Mouse (Mus musculus) macrophage (primary cell): ENCODE measurements around the gene Aste1. TPM values are rescaled to one million over a fixed set of nuclear protein-coding genes. Genes with fewer than 3 reads are reported as not detected.

Source experiments
- H3K27ac ChIP-seq: fragments of 350-480 bp; formaldehyde crosslinking; 2 replicates; pipeline ENCODE4 v1.9.0; 2021
- H3K36me3 ChIP-seq: fragments of 350-480 bp; formaldehyde crosslinking; 2 replicates; pipeline ENCODE4 v1.9.0; 2021; ENCODE audit errors: inconsistent target
- H3K4me3 ChIP-seq: fragments of 350-480 bp; formaldehyde crosslinking; 2 replicates; pipeline ENCODE4 v1.9.0; 2021; ENCODE audit errors: inconsistent target
- H3K79me2 ChIP-seq: fragments of 350-480 bp; formaldehyde crosslinking; 2 replicates; pipeline ENCODE4 v1.9.0; 2021; ENCODE audit errors: inconsistent target
- WGBS: methylation state at CpG from one replicate; pipeline ENCODE4 v1.1.7; 2026; ENCODE audit warnings: inconsistent platforms; ENCODE audit not compliant: missing documents; 5-methylcytosine and 5-hydroxymethylcytosine counted together
- polyA plus RNA-seq: library from polyadenylated mRNA; stranded (reverse); fragments of 250-400 nt; gene quantifications from 3 replicates; pipeline ENCODE4 v1.2.4, GENCODE M21; 2018; ENCODE audit warnings: inconsistent platforms
- total RNA-seq, 78 experiments: library from RNA; depleted of rRNA; stranded (reverse); fragments of 250-400 nt; gene quantifications; 1 replicate in 9 of 78; 2 replicates in 24 of 78; 3 replicates in 43 of 78; 4 replicates in 2 of 78; pipeline ENCODE4 v1.2.4; 2018; ENCODE audit warnings: inconsistent platforms in 56 of 78

Aste1 gene
- 10 to 100 TPM in 20 of 26 experiments, 1 to 10 TPM in 6; 6.3 to 52.7 (median 17.4) TPM for total RNA-seq (2018; cell fraction: chromatin; rRNA removed)
- 1 to 10 TPM; 2.4 to 6.4 (median 4.4) TPM for total RNA-seq (2018; cell fraction: cytosol; rRNA removed)
- total RNA-seq (2018; cell fraction: nucleus; rRNA removed): 10 to 100 TPM in 17 of 26 experiments, 1 to 10 TPM in 9; 3.6 to 33.7 (median 13.9) TPM
- polyA plus RNA-seq: 5.0 to 5.9 TPM (median 5.3 TPM) in 3 replicates

- H3K27ac ChIP-seq: peak within 1 kb of the TSS; percentile 56
- H3K79me2 ChIP-seq: peaks cover 39% of the 10 kb centered on the region
- no peaks in the 10 kb centered on the region for H3K36me3 ChIP-seq
- H3K4me3 ChIP-seq: peak within 1 kb of the TSS; percentile 73
- WGBS: 0% methylated on average over 42 of the region's 44 CpGs
Measured at GRCm38 (mm10) chr9:105395218-105395627, at the start of gene Aste1, which contains the start of gene Nek11. Gene Aste1 (plus strand): TSS chr9:105395392. Gene Nek11 (minus strand): TSS chr9:105395524.

GRCm38 (mm10) chr9:105348242-105349031, 46.8 kb upstream of the Aste1 start:
- Histone ChIP-seq H3K4me3 (no peak overlapping the region), H3K79me2 (no peaks in the 10 kb centered on the region), H3K36me3 (no peaks in the 10 kb centered on the region), H3K27ac (no peak overlapping the region)
- WGBS: 70% methylated on average over 10 of the region's 10 CpGs

GRCm38 (mm10) chr9:105349034-105349433, 46.2 kb upstream of the Aste1 start:
- Histone ChIP-seq H3K79me2 (no peaks in the 10 kb centered on the region), H3K27ac (no peak overlapping the region), H3K4me3 (no peak overlapping the region), H3K36me3 (no peaks in the 10 kb centered on the region)
- 87% methylated on average over 5 of the region's 5 CpGs for WGBS

GRCm38 (mm10) chr9:105362181-105362580, 33.0 kb upstream of the Aste1 start:
- H3K79me2 ChIP-seq: no peaks in the 10 kb centered on the region
- WGBS: 77% methylated on average over 2 of the region's 2 CpGs
- H3K36me3 ChIP-seq: no peaks in the 10 kb centered on the region
- no peak overlapping the region for H3K27ac ChIP-seq
- no peak overlapping the region for H3K4me3 ChIP-seq

GRCm38 (mm10) chr9:105363520-105364231, 31.5 kb upstream of the Aste1 start:
- no peaks in the 10 kb centered on the region for H3K36me3 ChIP-seq
- H3K4me3 ChIP-seq: no peak overlapping the region
- no peak overlapping the region for H3K27ac ChIP-seq
- WGBS: 77% methylated on average over 3 of the region's 5 CpGs
- no peaks in the 10 kb centered on the region for H3K79me2 ChIP-seq

GRCm38 (mm10) chr9:105366199-105366598, 29.0 kb upstream of the Aste1 start:
- 94% methylated on average over 4 of the region's 4 CpGs for WGBS
- Histone ChIP-seq H3K4me3 (no peak overlapping the region), H3K27ac (no peak overlapping the region), H3K36me3 (no peaks in the 10 kb centered on the region), H3K79me2 (no peaks in the 10 kb centered on the region)

GRCm38 (mm10) chr9:105368605-105369004, 26.6 kb upstream of the Aste1 start:
- 85% methylated on average over 3 of the region's 3 CpGs for WGBS
- Histone ChIP-seq H3K36me3 (no peaks in the 10 kb centered on the region), H3K79me2 (no peaks in the 10 kb centered on the region), H3K27ac (no peak overlapping the region), H3K4me3 (no peak overlapping the region)

GRCm38 (mm10) chr9:105374361-105374760, 20.8 kb upstream of the Aste1 start:
- Histone ChIP-seq H3K4me3 (no peak overlapping the region), H3K79me2 (no peaks in the 10 kb centered on the region), H3K36me3 (no peaks in the 10 kb centered on the region), H3K27ac (no peak overlapping the region)
- 65% methylated on average over 5 of the region's 5 CpGs for WGBS

GRCm38 (mm10) chr9:105376411-105376810, 18.8 kb upstream of the Aste1 start:
- no peak overlapping the region for H3K27ac ChIP-seq
- no peak overlapping the region for H3K4me3 ChIP-seq
- 74% methylated on average over 7 of the region's 7 CpGs for WGBS
- H3K79me2 ChIP-seq: no peaks in the 10 kb centered on the region
- H3K36me3 ChIP-seq: no peaks in the 10 kb centered on the region

- Histone ChIP-seq H3K36me3 (no peaks in the 10 kb centered on the region), H3K4me3 (no peak overlapping the region), H3K27ac (no peak overlapping the region), H3K79me2 (no peaks in the 10 kb centered on the region)
- 84% methylated on average over 7 of the region's 7 CpGs for WGBS
Measured at GRCm38 (mm10) chr9:105376954-105377530, 18.1 kb upstream of the Aste1 start.

- 72% methylated on average over 3 of the region's 3 CpGs for WGBS
- H3K4me3 ChIP-seq: no peak overlapping the region
- no peaks in the 10 kb centered on the region for H3K79me2 ChIP-seq
- no peak overlapping the region for H3K27ac ChIP-seq
- no peaks in the 10 kb centered on the region for H3K36me3 ChIP-seq
Measured at GRCm38 (mm10) chr9:105377622-105378021, 17.6 kb upstream of the Aste1 start.

GRCm38 (mm10) chr9:105379533-105380145, 15.6 kb upstream of the Aste1 start:
- Histone ChIP-seq H3K36me3 (no peaks in the 10 kb centered on the region), H3K4me3 (no peak overlapping the region), H3K79me2 (no peaks in the 10 kb centered on the region), H3K27ac (no peak overlapping the region)
- 87% methylated on average over 8 of the region's 8 CpGs for WGBS

GRCm38 (mm10) chr9:105387403-105387802, 7.8 kb upstream of the Aste1 start:
- no peak overlapping the region for H3K4me3 ChIP-seq
- WGBS: 81% methylated on average over 5 of the region's 5 CpGs
- no peaks in the 10 kb centered on the region for H3K79me2 ChIP-seq
- no peak overlapping the region for H3K27ac ChIP-seq
- H3K36me3 ChIP-seq: no peaks in the 10 kb centered on the region

GRCm38 (mm10) chr9:105389289-105389688, 5.9 kb upstream of the Aste1 start:
- no peaks in the 10 kb centered on the region for H3K79me2 ChIP-seq
- H3K27ac ChIP-seq: no peak overlapping the region
- WGBS: 10% methylated on average over 4 of the region's 4 CpGs
- H3K4me3 ChIP-seq: no peak overlapping the region
- no peaks in the 10 kb centered on the region for H3K36me3 ChIP-seq
